Mouse (Mus musculus) forebrain, embryonic 14.5 days (tissue): ENCODE measurements around the gene Erc2. TPM values are rescaled to one million over a fixed set of nuclear protein-coding genes. Genes with fewer than 3 reads are reported as not detected.

Experiments
- ATAC-seq: fragments of 200-750 bp; cut with Nextera tagmentation; 2 replicates; pipeline ENCODE4 v1.8.0; 2017; ENCODE audit warnings: mild to moderate bottlenecking, moderate library complexity
- DNase-seq: peaks from one replicate; pipeline ENCODE4 v3.0.0-alpha.2; 2015; ENCODE audit warnings: low spot score
- H3K27ac ChIP-seq: fragments of 300-500 bp; sonication (generic); 2 replicates; pipeline ENCODE4 v1.5.1; 2014; ENCODE audit warnings: low read depth, mild to moderate bottlenecking, control low read depth, low read length, moderate library complexity
- H3K27me3 ChIP-seq: fragments of 300-500 bp; sonication (generic); replicated peaks from 2 replicates; pipeline ENCODE4 v1.6.1; 2014; ENCODE audit warnings: low read length, control low read depth, mixed read lengths; ENCODE audit not compliant: control insufficient read depth, insufficient read depth
- H3K36me3 ChIP-seq: fragments of 300-500 bp; sonication (generic); 2 replicates; pipeline ENCODE4 v1.6.1; 2014; ENCODE audit warnings: low read length, control low read depth; ENCODE audit not compliant: control insufficient read depth, insufficient read depth
- H3K4me1 ChIP-seq: fragments of 300-500 bp; sonication (generic); 2 replicates; pipeline ENCODE4 v1.6.1; 2014; ENCODE audit warnings: antibody characterized with exemption, low read length, control low read depth; ENCODE audit not compliant: control insufficient read depth, insufficient read depth
- H3K4me2 ChIP-seq: fragments of 300-500 bp; sonication (generic); 2 replicates; pipeline ENCODE4 v1.6.1; 2014; ENCODE audit warnings: mild to moderate bottlenecking, control low read depth, low read length
- H3K4me3 ChIP-seq: fragments of 300-500 bp; sonication (generic); 2 replicates; pipeline ENCODE4 v1.5.1; 2014; ENCODE audit warnings: low read depth, low read length, control low read depth
- H3K9ac ChIP-seq: fragments of 300-500 bp; sonication (generic); 2 replicates; pipeline ENCODE4 v1.6.1; 2014; ENCODE audit warnings: mild to moderate bottlenecking, low read length, control low read depth, moderate library complexity
- H3K9me3 ChIP-seq: fragments of 300-500 bp; sonication (generic); replicated peaks from 2 replicates; pipeline ENCODE4 v1.6.1; 2016; ENCODE audit warnings: low read length, control low read depth, mixed read lengths; ENCODE audit not compliant: control insufficient read depth
- WGBS: fragments of 180-500 bp; shearing (Covaris S2); extraction: QIAGEN DNeasy Blood & Tissue Kit; methylation state at CpG from one replicate; pipeline ENCODE4 v1.1.7; 2014; 5-methylcytosine and 5-hydroxymethylcytosine counted together
- polyA plus RNA-seq: library from polyadenylated mRNA; unstranded; fragments of >200 nt; fragmentation: Nextera tagmentation; extraction: Ambion mirVana; gene quantifications from 2 replicates; pipeline ENCODE4 v1.2.1, GENCODE M21; 2014

Erc2 gene
- polyA plus RNA-seq, 1 experiment from 2014 or later, result 40.6 TPM

DNA sequence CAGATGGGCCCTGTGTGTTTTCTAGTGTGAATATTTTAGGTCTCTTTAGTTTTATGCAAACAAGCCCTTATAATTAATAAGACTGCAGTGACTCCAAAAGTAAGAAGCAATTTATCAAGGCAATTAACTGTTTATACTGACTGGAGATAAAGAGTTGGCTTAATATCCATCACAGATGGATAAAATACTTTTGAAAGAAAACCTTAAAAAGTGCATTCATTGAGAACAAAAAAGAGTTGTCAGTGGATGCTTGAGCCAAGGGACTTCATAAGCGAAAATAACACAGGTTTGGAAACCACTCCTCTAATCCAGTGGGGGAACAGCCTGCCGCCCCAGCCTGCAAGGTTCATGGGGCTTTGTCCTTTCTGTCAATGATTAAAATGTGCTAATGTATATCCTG, 891.9 kb downstream of the Erc2 start:
- peak; percentile 46; the same call in 1 of the 2 replicates for ATAC-seq
- DNase-seq, result peak; percentile 67
- Histone ChIP-seq H3K9ac (no peak overlapping the region), H3K4me3 (no peak overlapping the region), H3K9me3 (no peaks in the 10 kb centered on the region), H3K36me3 (no peaks in the 10 kb centered on the region), H3K27me3 (peaks cover 27% of the 10 kb centered on the region), H3K27ac (no peak overlapping the region), H3K4me2 (no peak overlapping the region), H3K4me1 (peaks cover 23% of the 10 kb centered on the region)
- WGBS, result 14% methylated on average over 2 of the region's 2 CpGs

- H3K27ac ChIP-seq, result no peak overlapping the region
- no peak overlapping the region for H3K9ac ChIP-seq
- WGBS, result 54% methylated on average over 6 of the region's 6 CpGs
Observed at GRCm38 (mm10) chr14:28515331-28515730, 893.1 kb downstream of the Erc2 start.

DNA sequence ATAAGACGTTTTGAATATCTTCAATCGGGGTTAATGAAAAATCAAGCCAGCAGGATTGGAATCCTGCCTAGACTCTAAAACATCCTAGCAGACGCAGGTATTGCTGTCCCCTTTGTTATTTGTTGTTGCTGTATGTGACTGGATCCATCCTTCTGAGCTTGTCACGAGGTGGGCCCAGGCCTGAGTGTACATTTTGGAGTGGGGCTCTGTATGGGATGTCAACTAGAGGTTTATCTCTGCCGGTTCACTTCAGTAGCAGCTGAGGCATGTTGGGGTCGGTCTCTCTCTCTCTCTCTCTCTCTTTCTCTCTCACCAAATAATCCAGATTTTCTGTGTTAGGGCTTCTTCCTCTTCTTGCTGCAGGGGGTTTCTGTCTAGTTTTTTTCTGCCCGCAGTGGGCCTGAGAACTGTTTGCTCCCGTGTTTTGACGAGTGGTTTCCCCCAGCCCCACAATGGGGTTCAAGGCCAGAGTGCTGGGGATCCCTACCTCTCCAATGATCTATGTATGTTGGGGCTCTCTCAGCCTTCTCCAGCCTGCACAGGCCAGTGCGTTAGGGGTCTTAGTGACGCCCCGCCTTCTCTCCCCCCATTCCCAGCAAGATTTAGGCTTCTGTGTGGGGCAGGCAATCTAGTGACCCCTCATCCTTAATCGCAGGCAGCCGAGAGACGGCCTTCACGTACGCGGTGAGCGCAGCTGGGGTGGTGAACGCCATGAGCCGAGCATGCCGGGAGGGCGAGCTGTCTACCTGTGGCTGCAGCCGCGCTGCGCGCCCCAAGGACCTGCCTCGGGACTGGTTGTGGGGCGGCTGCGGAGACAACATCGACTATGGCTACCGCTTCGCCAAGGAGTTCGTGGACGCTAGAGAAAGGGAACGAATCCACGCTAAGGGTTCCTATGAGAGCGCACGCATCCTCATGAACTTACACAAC, 895.7 kb downstream of the Erc2 start:
- H3K4me2 ChIP-seq, result no peak overlapping the region
- H3K36me3 ChIP-seq, result 0 out of 2 replicates have a peak, but pooled peaks cover 4% of the 10 kb centered on the region
- no peak overlapping the region for H3K27ac ChIP-seq
- no peak overlapping the region for H3K4me3 ChIP-seq
- H3K4me1 ChIP-seq, result peaks cover 2% of the 10 kb centered on the region
- no peak for ATAC-seq
- 51% methylated on average over 39 of the region's 39 CpGs for WGBS
- H3K27me3 ChIP-seq, result 0 out of 2 replicates have a peak, but pooled peaks cover 7% of the 10 kb centered on the region
- H3K9ac ChIP-seq, result no peak overlapping the region
- DNase-seq, result no peak
- no peaks in the 10 kb centered on the region for H3K9me3 ChIP-seq

More at GRCm38 (mm10) chr14:28515331-28515730, 893.1 kb downstream of the Erc2 start:
- DNase-seq, result no peak
- H3K27me3 ChIP-seq, result peaks cover 18% of the 10 kb centered on the region
- no peak for ATAC-seq
- H3K4me2 ChIP-seq, result no peak overlapping the region
- H3K36me3 ChIP-seq, result no peaks in the 10 kb centered on the region
- H3K4me3 ChIP-seq, result no peak overlapping the region
- H3K9me3 ChIP-seq, result no peaks in the 10 kb centered on the region
- H3K4me1 ChIP-seq, result peaks cover 17% of the 10 kb centered on the region

GRCm38 (mm10) chr14:28521106-28521505, 898.9 kb downstream of the Erc2 start:
- Histone ChIP-seq H3K4me2 (no peak overlapping the region), H3K36me3 (0 out of 2 replicates have a peak, but pooled peaks cover 4% of the 10 kb centered on the region), H3K9me3 (no peaks in the 10 kb centered on the region), H3K4me3 (no peak overlapping the region), H3K27me3 (0 out of 2 replicates have a peak, but pooled peaks cover 3% of the 10 kb centered on the region), H3K4me1 (no peaks in the 10 kb centered on the region; the same call in 1 of the 2 replicates), H3K9ac (no peak overlapping the region), H3K27ac (no peak overlapping the region)
- ATAC-seq, result no peak
- 83% methylated on average over 1 of the region's 1 CpGs for WGBS
- DNase-seq, result no peak

- WGBS, result 85% methylated on average over 21 of the region's 21 CpGs
- no peak for ATAC-seq
Observed at GRCm38 (mm10) chr14:28522611-28523010, 900.4 kb downstream of the Erc2 start.

GRCm38 (mm10) chr14:28525566-28525965, 903.3 kb downstream of the Erc2 start:
- WGBS, result 54% methylated on average over 1 of the region's 1 CpGs
- no peak overlapping the region for H3K4me3 ChIP-seq
- 0 out of 2 replicates have a peak, but pooled peaks cover 4% of the 10 kb centered on the region for H3K36me3 ChIP-seq
- no peak overlapping the region for H3K4me2 ChIP-seq
- no peaks in the 10 kb centered on the region for H3K4me1 ChIP-seq
- DNase-seq (no peak), ATAC-seq (no peak)
- no peak overlapping the region for H3K9ac ChIP-seq
- no peaks in the 10 kb centered on the region for H3K9me3 ChIP-seq
- no peak overlapping the region for H3K27ac ChIP-seq
- no peaks in the 10 kb centered on the region for H3K27me3 ChIP-seq

More at GRCm38 (mm10) chr14:28522611-28523010, 900.4 kb downstream of the Erc2 start:
- H3K4me3 ChIP-seq, result no peak overlapping the region
- no peak overlapping the region for H3K4me2 ChIP-seq
- H3K36me3 ChIP-seq, result 0 out of 2 replicates have a peak, but pooled peaks cover 4% of the 10 kb centered on the region
- H3K27ac ChIP-seq, result no peak overlapping the region
- H3K9me3 ChIP-seq, result no peaks in the 10 kb centered on the region
- no peak overlapping the region for H3K9ac ChIP-seq
- DNase-seq, result no peak
- H3K27me3 ChIP-seq, result no peaks in the 10 kb centered on the region
- H3K4me1 ChIP-seq, result no peaks in the 10 kb centered on the region; the same call in 1 of the 2 replicates

Other genes with a start within 250 kb of the Erc2 start
- 8.7 and 13.3 TPM in 2 replicates for gene Fam208a, start 193.6 kb upstream of the Erc2 start, polyA plus RNA-seq
- gene Ccdc66, start 114.0 kb upstream of the Erc2 start, polyA plus RNA-seq, result 9.7 and 11.1 TPM in 2 replicates